Mouse (Mus musculus) liver, embryonic 14.5 days (tissue): ENCODE results near the gene Smyd5. TPM values are rescaled to one million over a fixed set of nuclear protein-coding genes. Genes with fewer than 3 reads are reported as not detected.

Experiments
- ATAC-seq: fragments of 200-750 bp; cut with Nextera tagmentation; 2 replicates; pipeline ENCODE4 v1.8.0; 2017; ENCODE audit warnings: moderate number of reproducible peaks, mild to moderate bottlenecking, moderate library complexity; ENCODE audit not compliant: insufficient read depth
- DNase-seq, 3 experiments: peaks; one replicate each; pipeline ENCODE4 v3.0.0-alpha.2; 2012 to 2013; ENCODE audit warnings: low read depth in 3 of 3, low spot score in 3 of 3
- H3K27ac ChIP-seq: fragments of 300-500 bp; sonication (generic); 2 replicates; pipeline ENCODE4 v1.5.1; 2014; ENCODE audit warnings: moderate library complexity, mild to moderate bottlenecking, control low read depth, inconsistent platforms
- H3K27me3 ChIP-seq: fragments of 300-500 bp; sonication (generic); 2 replicates; pipeline ENCODE4 v1.6.1; 2014; ENCODE audit warnings: mild to moderate bottlenecking, low read length, moderate library complexity; ENCODE audit not compliant: control insufficient read depth, insufficient read depth
- H3K36me3 ChIP-seq: fragments of 300-500 bp; sonication (generic); replicated peaks from 2 replicates; pipeline ENCODE4 v1.6.1; 2014; ENCODE audit warnings: low read depth; ENCODE audit not compliant: control insufficient read depth, insufficient read depth
- H3K4me1 ChIP-seq, 2 experiments: fragments of 200-500 bp in 1 of 2; fragments of 300-500 bp in 1 of 2; sonication (generic) in 1 of 2; replicated peaks; 2 replicates each; pipeline ENCODE4 v1.6.1; 2012 to 2014; ENCODE audit warnings: antibody characterized with exemption in 1 of 2, inconsistent platforms in 1 of 2, low read length in 1 of 2; ENCODE audit not compliant: control insufficient read depth in 2 of 2, insufficient read depth in 2 of 2
- H3K4me2 ChIP-seq: fragments of 300-500 bp; sonication (generic); 2 replicates; pipeline ENCODE4 v1.6.1; 2014; ENCODE audit warnings: low read depth, mild to moderate bottlenecking, control low read depth, moderate library complexity
- H3K4me3 ChIP-seq, 2 experiments: fragments of 200-500 bp in 1 of 2; fragments of 300-500 bp in 1 of 2; sonication (generic) in 1 of 2; 2 replicates each; pipeline ENCODE4 v1.5.1; 2012 to 2014; ENCODE audit warnings: low read depth in 2 of 2, low read length in 2 of 2, mild to moderate bottlenecking in 2 of 2, control low read depth in 1 of 2, inconsistent platforms in 1 of 2, moderate library complexity in 1 of 2; ENCODE audit not compliant: insufficient read depth in 1 of 2
- H3K9ac ChIP-seq: fragments of 300-500 bp; sonication (generic); replicated peaks from 2 replicates; pipeline ENCODE4 v1.6.1; 2014; ENCODE audit warnings: mild to moderate bottlenecking, control low read depth, moderate library complexity
- H3K9me3 ChIP-seq: fragments of 300-500 bp; sonication (generic); 2 replicates; pipeline ENCODE4 v1.6.1; 2016; ENCODE audit warnings: low read length, mixed read lengths; ENCODE audit not compliant: control insufficient read depth
- CTCF ChIP-seq: IDR thresholded peaks from 2 replicates; pipeline ENCODE4 v1.5.1; 2016; ENCODE audit warnings: antibody characterized with exemption, low read depth, control low read depth
- EP300 ChIP-seq: IDR thresholded peaks from 2 replicates; pipeline ENCODE4 v1.6.1; 2016; ENCODE audit warnings: antibody characterized with exemption, low read depth
- WGBS: fragments of 180-500 bp; shearing (Covaris S2); extraction: QIAGEN DNeasy Blood & Tissue Kit; methylation state at CpG from one replicate; pipeline ENCODE4 v1.1.7; 2014; ENCODE audit not compliant: insufficient replicate concordance; 5-methylcytosine and 5-hydroxymethylcytosine counted together
- polyA plus RNA-seq, 2 experiments: library from polyadenylated mRNA; depleted of rRNA in 1 of 2; stranded (reverse) in 1 of 2; unstranded in 1 of 2; fragments of >200 nt; fragmentation: Nextera tagmentation in 1 of 2; extraction: Ambion mirVana in 1 of 2; gene quantifications; 2 replicates each; pipeline versions ENCODE4 v1.2.1 to v1.2.3; 2012 to 2014

Smyd5 gene
- polyA plus RNA-seq, 2 experiments, result 16.9 TPM

- no peak for ATAC-seq
- Histone ChIP-seq H3K27me3 (no peaks in the 10 kb centered on the region), H3K9ac (no peak overlapping the region), H3K36me3 (peaks cover 56% of the 10 kb centered on the region), H3K4me1 (peaks cover 10 to 17% of the 10 kb centered on the region in 2 experiments), H3K4me3 (no peak overlapping the region), H3K4me2 (no peak overlapping the region), H3K9me3 (no peaks in the 10 kb centered on the region), H3K27ac (no peak overlapping the region)
- no peak for DNase-seq
- no peak for TF ChIP-seq EP300
- no peak for TF ChIP-seq CTCF
- WGBS, result 85% methylated on average over 2 of the region's 2 CpGs
Observed at GRCm38 (mm10) chr6:85459621-85460020, 27.8 kb downstream of the Smyd5 start.

- Histone ChIP-seq H3K4me2 (no peak overlapping the region), H3K9me3 (no peaks in the 10 kb centered on the region), H3K4me3 (no peak overlapping the region), H3K27me3 (no peaks in the 10 kb centered on the region), H3K9ac (no peak overlapping the region), H3K4me1 (no peaks in the 10 kb centered on the region), H3K36me3 (peaks cover 87% of the 10 kb centered on the region), H3K27ac (no peak overlapping the region)
- ATAC-seq, result no peak
- no peak for DNase-seq
- TF ChIP-seq CTCF (peak; percentile 9; the same call in 1 of the 2 replicates), EP300 (no peak)
Observed at GRCm38 (mm10) chr6:85465381-85465780, 33.6 kb downstream of the Smyd5 start.

GRCm38 (mm10) chr6:85469660-85470430 lies 38.1 kb downstream of the Smyd5 start:
- WGBS, result 66% methylated on average over 5 of the region's 5 CpGs
- no peak overlapping the region for H3K4me3 ChIP-seq
- TF ChIP-seq EP300, result no peak
- TF ChIP-seq CTCF, result no peak
- 0 out of 2 replicates have a peak, but pooled peaks have one; percentile 26 for ATAC-seq
- H3K4me2 ChIP-seq, result no peak overlapping the region
- H3K4me1 ChIP-seq, result no peaks in the 10 kb centered on the region
- H3K9me3 ChIP-seq, result no peaks in the 10 kb centered on the region
- no peaks in the 10 kb centered on the region for H3K27me3 ChIP-seq
- no peak overlapping the region for H3K9ac ChIP-seq
- no peak overlapping the region for H3K27ac ChIP-seq
- no peak for DNase-seq
- peaks cover 44% of the 10 kb centered on the region for H3K36me3 ChIP-seq

- TF ChIP-seq EP300 (no peak), CTCF (no peak)
- 52% methylated on average over 8 of the region's 8 CpGs for WGBS
- H3K4me2 ChIP-seq, result no peak overlapping the region
Observed at GRCm38 (mm10) chr6:85471962-85472361, 40.2 kb downstream of the Smyd5 start.

GRCm38 (mm10) chr6:85472542-85472941 lies 40.8 kb downstream of the Smyd5 start:
- WGBS, result 38% methylated on average over 5 of the region's 5 CpGs

More at GRCm38 (mm10) chr6:85471962-85472361, 40.2 kb downstream of the Smyd5 start:
- no peak overlapping the region for H3K27ac ChIP-seq
- H3K4me1 ChIP-seq, result no peaks in the 10 kb centered on the region
- peaks cover 24% of the 10 kb centered on the region for H3K36me3 ChIP-seq
- ATAC-seq (no peak), DNase-seq (no peak)
- no peak overlapping the region for H3K4me3 ChIP-seq
- no peak overlapping the region for H3K9ac ChIP-seq
- H3K9me3 ChIP-seq, result no peaks in the 10 kb centered on the region
- H3K27me3 ChIP-seq, result no peaks in the 10 kb centered on the region; the same call in 1 of the 2 replicates

More at GRCm38 (mm10) chr6:85472542-85472941, 40.8 kb downstream of the Smyd5 start:
- Histone ChIP-seq H3K27ac (no peak overlapping the region), H3K4me1 (no peaks in the 10 kb centered on the region), H3K4me3 (no peak overlapping the region), H3K9ac (no peak overlapping the region), H3K36me3 (peaks cover 19% of the 10 kb centered on the region), H3K27me3 (no peaks in the 10 kb centered on the region; the same call in 1 of the 2 replicates), H3K4me2 (no peak overlapping the region), H3K9me3 (no peaks in the 10 kb centered on the region)
- ATAC-seq, result no peak
- TF ChIP-seq CTCF (no peak), EP300 (no peak)
- DNase-seq, result no peak
